Mouse (Mus musculus) hindbrain, postnatal 0 days (tissue): Measurements from ENCODE around the gene Zfp423. TPM values are rescaled to one million over a fixed set of nuclear protein-coding genes. Genes with fewer than 3 reads are reported as not detected.

ENCODE experiments used
- ATAC-seq: fragments of 200-750 bp; cut with Nextera tagmentation; 2 replicates; pipeline ENCODE4 v1.8.0; 2017; ENCODE audit warnings: mild to moderate bottlenecking, moderate TSS enrichment, moderate library complexity
- DNase-seq: peaks from one replicate; pipeline ENCODE4 v3.0.0-alpha.2; 2015; ENCODE audit warnings: low spot score
- H3K27ac ChIP-seq: fragments of 300-500 bp; sonication (generic); 2 replicates; pipeline ENCODE4 v1.5.1; 2014; ENCODE audit warnings: mild to moderate bottlenecking
- H3K27me3 ChIP-seq: fragments of 300-500 bp; sonication (generic); 2 replicates; pipeline ENCODE4 v1.6.1; 2014; ENCODE audit warnings: low read length, mixed read lengths; ENCODE audit not compliant: insufficient read depth
- H3K36me3 ChIP-seq: fragments of 300-500 bp; sonication (generic); 2 replicates; pipeline ENCODE4 v1.6.1; 2014; ENCODE audit warnings: low read length, mixed read lengths; ENCODE audit not compliant: insufficient read depth
- H3K4me1 ChIP-seq: fragments of 300-500 bp; sonication (generic); 2 replicates; pipeline ENCODE4 v1.6.1; 2014; ENCODE audit warnings: antibody characterized with exemption, low read length, mixed read lengths; ENCODE audit not compliant: insufficient read depth
- H3K4me2 ChIP-seq: fragments of 300-500 bp; sonication (generic); 2 replicates; pipeline ENCODE4 v1.6.1; 2014; ENCODE audit warnings: low read depth, mild to moderate bottlenecking, low read length, moderate library complexity, mixed read lengths
- H3K4me3 ChIP-seq: fragments of 300-500 bp; sonication (generic); 2 replicates; pipeline ENCODE4 v1.5.1; 2014; ENCODE audit warnings: low read length
- H3K9ac ChIP-seq: fragments of 300-500 bp; sonication (generic); replicated peaks from 2 replicates; pipeline ENCODE4 v1.6.1; 2014; ENCODE audit warnings: mild to moderate bottlenecking, low read length, moderate library complexity, mixed read lengths
- H3K9me3 ChIP-seq: fragments of 300-500 bp; sonication (generic); 2 replicates; pipeline ENCODE4 v1.6.1; 2016; ENCODE audit warnings: low read length, mixed read lengths
- CTCF ChIP-seq: IDR thresholded peaks from 2 replicates; pipeline ENCODE4 v1.5.1; 2016; ENCODE audit warnings: antibody characterized with exemption, control low read depth, low read depth
- WGBS: fragments of 180-500 bp; shearing (Covaris S2); extraction: QIAGEN DNeasy Blood & Tissue Kit; methylation state at CpG from one replicate; pipeline ENCODE4 v1.1.7; 2014; 5-methylcytosine and 5-hydroxymethylcytosine counted together
- polyA plus RNA-seq: library from polyadenylated mRNA; unstranded; fragments of >200 nt; fragmentation: Nextera tagmentation; extraction: Ambion mirVana; gene quantifications from 2 replicates; pipeline ENCODE4 v1.2.1, GENCODE M21; 2015
- total RNA-seq: library from RNA; depleted of rRNA; stranded (reverse); fragments of >200 nt; gene quantifications from 2 replicates; pipeline ENCODE4 v1.2.3, GENCODE M21; 2014

Gene Zfp423
- total and polyA plus RNA-seq, 2 experiments from 2014 or later = 22.2 to 73.6 TPM

DNA sequence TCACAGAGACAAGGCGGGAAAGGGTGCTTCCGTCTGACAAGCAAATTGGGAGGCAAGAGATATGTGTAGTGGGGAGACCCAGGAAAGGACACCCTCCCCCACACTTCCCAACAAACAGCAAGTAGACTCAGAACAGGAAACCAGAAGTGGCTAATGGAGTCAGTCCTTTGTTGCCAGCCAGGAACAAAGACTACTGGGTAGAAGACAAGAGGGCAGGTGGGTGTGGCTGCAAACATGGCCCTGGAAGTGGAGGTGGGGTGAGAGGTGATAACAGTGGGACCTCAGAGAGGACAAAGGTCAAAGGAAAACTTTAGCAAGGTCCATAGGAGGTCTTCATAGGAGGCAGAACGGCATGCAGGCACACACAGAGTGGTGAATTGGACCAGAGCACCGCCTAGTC lies 265.7 kb downstream of the Zfp423 start:
- no peak overlapping the region for H3K27ac ChIP-seq
- peaks cover 43% of the 10 kb centered on the region for H3K4me1 ChIP-seq
- H3K9ac ChIP-seq = no peak overlapping the region
- TF ChIP-seq CTCF = no peak
- no peaks in the 10 kb centered on the region for H3K27me3 ChIP-seq
- ATAC-seq = no peak
- 71% methylated on average over 4 of the region's 4 CpGs for WGBS
- no peak overlapping the region for H3K4me2 ChIP-seq
- H3K9me3 ChIP-seq = no peaks in the 10 kb centered on the region
- DNase-seq = no peak
- H3K4me3 ChIP-seq = no peak overlapping the region
- no peaks in the 10 kb centered on the region for H3K36me3 ChIP-seq

DNA sequence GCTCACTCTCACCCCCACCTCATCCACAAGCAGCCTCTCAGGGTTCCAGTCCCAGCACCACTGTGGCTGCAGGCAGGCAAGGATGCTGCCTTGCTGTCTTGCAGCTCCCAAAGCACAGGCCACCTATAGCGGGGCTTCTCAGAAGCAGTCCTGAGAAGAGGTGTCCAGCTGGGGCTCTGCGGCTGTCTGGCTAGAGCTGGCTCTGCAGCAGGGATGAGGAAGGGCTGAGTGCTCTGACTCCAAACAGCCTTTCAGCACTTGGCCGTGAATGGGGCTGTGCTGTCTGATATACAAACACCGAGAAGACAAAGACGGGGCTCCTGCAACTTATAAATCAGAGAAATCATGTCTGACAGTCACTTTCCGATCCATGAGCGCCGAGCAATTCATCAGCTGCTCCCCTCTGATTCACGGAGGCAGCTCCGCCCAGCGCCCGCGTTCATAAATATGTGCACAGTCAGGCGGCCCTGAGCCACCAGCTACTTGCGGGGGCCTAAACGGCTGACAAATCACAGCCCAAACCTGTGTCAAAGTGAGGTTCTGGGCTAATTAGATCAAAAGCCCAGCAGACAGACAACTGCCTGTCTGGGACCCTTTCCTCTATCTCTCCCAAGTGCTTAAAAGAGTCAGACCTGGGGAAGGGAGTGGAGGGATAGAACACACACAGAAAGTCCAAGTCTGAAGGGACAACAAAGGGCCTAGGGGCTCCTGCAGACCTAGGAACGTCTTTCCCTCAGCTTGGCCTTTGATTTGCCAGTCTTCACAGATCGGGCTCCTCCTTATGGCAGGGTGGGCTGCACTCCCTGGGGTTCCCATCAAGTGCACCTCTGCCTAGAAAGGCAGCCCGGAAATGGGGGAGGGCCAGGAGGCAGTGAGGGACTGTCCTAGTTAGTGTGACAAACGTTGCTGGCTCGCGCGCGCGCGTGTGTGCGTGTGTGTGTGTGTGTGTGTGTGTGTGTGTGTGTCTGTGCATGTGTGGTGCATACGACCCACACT lies 269.0 kb downstream of the Zfp423 start:
- WGBS = 14% methylated on average over 28 of the region's 28 CpGs
- H3K9ac ChIP-seq = peak overlapping the region; percentile 37; the same call in 1 of the 2 replicates
- ATAC-seq = 0 out of 2 replicates have a peak, but pooled peaks have one; percentile 1
- H3K27me3 ChIP-seq = no peaks in the 10 kb centered on the region
- DNase-seq = peak; percentile 76
- H3K27ac ChIP-seq = peak overlapping the region; percentile 85
- H3K4me2 ChIP-seq = peak overlapping the region; percentile 41
- no peaks in the 10 kb centered on the region for H3K36me3 ChIP-seq
- no peak overlapping the region for H3K4me3 ChIP-seq
- TF ChIP-seq CTCF = no peak
- peaks cover 65% of the 10 kb centered on the region for H3K4me1 ChIP-seq
- no peaks in the 10 kb centered on the region for H3K9me3 ChIP-seq

DNA sequence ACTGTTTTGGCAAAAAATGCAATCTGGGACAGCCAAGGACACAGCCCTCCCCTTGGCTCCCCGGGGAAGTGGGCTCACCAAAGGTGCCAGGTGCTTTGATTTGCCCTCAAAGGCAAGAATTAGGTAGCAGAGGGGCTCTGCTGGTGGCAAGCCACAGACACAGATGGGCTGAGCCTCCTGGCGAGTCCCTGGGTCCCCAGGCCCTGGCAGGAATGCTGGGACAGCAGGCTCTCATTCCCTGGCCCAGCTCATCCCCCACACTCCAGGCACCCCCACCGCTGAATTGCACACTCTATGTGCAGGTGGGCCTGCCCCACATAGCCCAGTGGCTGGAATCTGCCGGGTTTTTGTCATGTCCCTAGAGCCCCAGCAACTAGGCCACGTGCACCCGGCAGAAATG lies 270.2 kb downstream of the Zfp423 start:
- H3K9me3 ChIP-seq = no peaks in the 10 kb centered on the region
- no peaks in the 10 kb centered on the region for H3K36me3 ChIP-seq
- 36% methylated on average over 6 of the region's 6 CpGs for WGBS
- H3K4me3 ChIP-seq = no peak overlapping the region
- TF ChIP-seq CTCF = no peak
- H3K27ac ChIP-seq = peak overlapping the region; percentile 85; the same call in 1 of the 2 replicates
- DNase-seq (peak; percentile 48), ATAC-seq (peak; percentile 25; the same call in 1 of the 2 replicates)
- H3K4me1 ChIP-seq = peaks cover 74% of the 10 kb centered on the region
- no peak overlapping the region for H3K4me2 ChIP-seq
- no peaks in the 10 kb centered on the region for H3K27me3 ChIP-seq
- H3K9ac ChIP-seq = no peak overlapping the region

DNA sequence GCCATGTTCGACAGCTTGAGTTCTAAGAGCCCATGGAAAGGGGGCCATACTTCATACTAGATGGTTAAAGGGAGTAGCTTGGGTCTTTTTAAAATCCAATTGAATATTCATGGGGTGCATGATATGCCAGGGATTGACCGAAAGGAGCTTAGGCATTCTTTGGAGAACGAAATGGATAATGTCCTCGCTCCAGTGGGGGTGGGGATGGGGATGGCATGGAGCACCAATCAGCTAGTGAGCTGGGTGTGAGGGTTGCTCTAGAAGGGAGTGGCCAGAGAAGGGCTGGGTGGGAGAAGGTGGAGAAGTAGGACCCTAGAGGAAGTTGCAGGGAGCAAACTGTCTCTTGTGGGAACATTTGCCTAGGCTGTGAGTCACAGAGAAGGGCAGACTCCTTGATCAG lies 271.0 kb downstream of the Zfp423 start:
- peak overlapping the region; percentile 85; the same call in 1 of the 2 replicates for H3K27ac ChIP-seq
- no peak for TF ChIP-seq CTCF

DNA sequence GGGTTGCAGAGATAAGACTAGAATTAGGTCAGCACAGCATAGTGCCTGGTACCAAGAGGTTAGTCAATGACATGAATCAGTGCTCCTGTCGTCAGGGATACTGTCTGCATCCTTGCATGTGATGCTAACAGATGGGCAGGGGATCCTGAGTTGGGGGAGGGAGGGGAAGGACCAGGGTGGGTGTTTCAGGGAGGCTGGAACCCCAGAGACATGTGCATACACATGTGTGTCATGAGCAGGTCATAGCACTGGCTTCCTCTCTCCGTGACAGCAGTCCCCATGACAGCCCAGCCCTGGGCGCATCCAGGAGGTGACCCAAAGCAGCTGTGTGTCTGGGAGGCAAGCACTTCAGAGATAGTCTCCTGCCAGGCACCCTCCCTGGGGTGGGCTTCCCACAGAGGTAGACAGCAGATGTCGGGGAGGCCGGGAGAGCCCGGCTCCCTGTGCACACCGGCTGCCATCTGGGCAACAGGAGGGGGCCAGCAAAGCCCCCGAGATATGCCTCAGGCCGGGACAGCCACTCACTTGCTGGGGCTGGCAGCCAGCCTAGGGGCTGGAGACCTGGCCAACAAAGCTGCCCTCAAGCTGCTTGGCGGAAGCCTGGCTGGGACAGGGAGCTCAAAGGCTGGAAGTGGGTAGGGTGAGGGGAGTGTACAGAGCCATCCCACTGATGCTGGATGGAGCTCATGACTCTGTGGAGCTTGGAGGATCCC lies 272.3 kb downstream of the Zfp423 start:
- 22% methylated on average over 10 of the region's 10 CpGs for WGBS
- H3K9me3 ChIP-seq = no peaks in the 10 kb centered on the region
- no peaks in the 10 kb centered on the region for H3K27me3 ChIP-seq
- no peak for TF ChIP-seq CTCF
- H3K9ac ChIP-seq = no peak overlapping the region
- H3K27ac ChIP-seq = peak overlapping the region; percentile 85
- H3K4me2 ChIP-seq = no peak overlapping the region
- H3K4me1 ChIP-seq = peaks cover 69% of the 10 kb centered on the region
- ATAC-seq = peak; percentile 44
- H3K4me3 ChIP-seq = no peak overlapping the region
- DNase-seq = peak; percentile 77
- no peaks in the 10 kb centered on the region; the same call in 1 of the 2 replicates for H3K36me3 ChIP-seq

More for the DNA sequence above, 271.0 kb downstream of the Zfp423 start:
- H3K4me2 ChIP-seq = no peak overlapping the region
- 35% methylated on average over 4 of the region's 4 CpGs for WGBS
- H3K4me1 ChIP-seq = peaks cover 74% of the 10 kb centered on the region
- H3K27me3 ChIP-seq = no peaks in the 10 kb centered on the region
- ATAC-seq = no peak
- H3K4me3 ChIP-seq = no peak overlapping the region
- no peak overlapping the region for H3K9ac ChIP-seq
- H3K36me3 ChIP-seq = no peaks in the 10 kb centered on the region
- H3K9me3 ChIP-seq = no peaks in the 10 kb centered on the region
- no peak for DNase-seq

DNA sequence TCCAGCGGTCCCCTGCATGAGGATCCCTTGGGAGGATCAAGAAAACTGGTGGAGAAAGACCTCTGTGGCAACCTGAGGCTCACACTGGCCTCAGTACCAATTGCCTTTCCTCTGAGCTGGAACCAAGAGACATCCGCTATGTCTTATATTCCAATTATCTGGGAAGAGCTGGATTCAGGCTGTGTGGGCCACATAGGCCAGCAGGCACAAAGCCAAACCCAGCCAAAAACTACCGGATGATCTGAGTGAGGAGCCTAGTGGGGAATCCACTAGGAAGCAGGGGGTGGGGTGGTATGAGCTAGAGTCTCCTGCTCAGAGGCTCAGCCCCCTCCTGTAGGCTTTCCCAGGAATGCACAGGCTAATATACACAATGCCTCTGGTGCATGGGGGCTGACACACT lies 273.4 kb downstream of the Zfp423 start:
- H3K27me3 ChIP-seq = no peaks in the 10 kb centered on the region
- no peaks in the 10 kb centered on the region for H3K9me3 ChIP-seq
- peak overlapping the region; percentile 56; the same call in 1 of the 2 replicates for H3K27ac ChIP-seq
- ATAC-seq = no peak
- TF ChIP-seq CTCF = no peak
- H3K4me1 ChIP-seq = peaks cover 59% of the 10 kb centered on the region
- 40% methylated on average over 3 of the region's 3 CpGs for WGBS
- H3K4me3 ChIP-seq = no peak overlapping the region
- H3K9ac ChIP-seq = no peak overlapping the region; the same call in 1 of the 2 replicates
- no peaks in the 10 kb centered on the region; the same call in 1 of the 2 replicates for H3K36me3 ChIP-seq
- peak; percentile 44 for DNase-seq
- no peak overlapping the region for H3K4me2 ChIP-seq
